Mouse (Mus musculus): ENCODE measurements around the gene Bst1. TPM values are rescaled to one million over a fixed set of nuclear protein-coding genes. Genes with fewer than 3 reads are reported as not detected.

Bst1 gene
- polyA plus RNA-seq, 1 experiment from 2014 or later: 3.6 TPM

- ATAC-seq (ENCODE audit: low FRiP score, low TSS enrichment): peak; percentile 69
- Histone ChIP-seq H3K36me3 (ENCODE audit: control insufficient read depth, insufficient read depth, low read length) (no peaks in the 10 kb centered on the region), H3K9me3 (ENCODE audit: control insufficient read depth, low read length) (no peaks in the 10 kb centered on the region), H3K4me1 (replicated peaks; ENCODE audit: control insufficient read depth, insufficient read depth) (peaks cover 1% of the 10 kb centered on the region), H3K27me3 (ENCODE audit: control insufficient read depth, insufficient read depth, low read length) (no peaks in the 10 kb centered on the region), H3K4me2 (replicated peaks; ENCODE audit: low read depth) (peak overlapping the region; percentile 70), H3K9ac (ENCODE audit: low read length) (peak overlapping the region; percentile 96), H3K4me3 (ENCODE audit: low read depth, low read length) (peak overlapping the region; percentile 90), H3K27ac (replicated peaks) (peak overlapping the region; percentile 98)
- peak; percentile 59 for DNase-seq (ENCODE audit: low spot score)
- TF ChIP-seq EP300 (optimal IDR thresholded peaks at IDR 0.05) (no peak), CTCF (IDR thresholded peaks at IDR 0.05; ENCODE audit: low read depth) (no peak)
- WGBS: under 1% methylated on average over 57 of the region's 61 CpGs
Observed at GRCm38 (mm10) chr5:43781423-43781976, 37.2 kb upstream of the Bst1 start.

- Histone ChIP-seq H3K9me3 (ENCODE audit: control insufficient read depth, low read length) (no peaks in the 10 kb centered on the region), H3K4me1 (replicated peaks; ENCODE audit: control insufficient read depth, insufficient read depth) (no peaks in the 10 kb centered on the region; the same call in 1 of the 2 replicates), H3K27ac (replicated peaks) (peak overlapping the region; percentile 98), H3K36me3 (ENCODE audit: control insufficient read depth, insufficient read depth, low read length) (no peaks in the 10 kb centered on the region), H3K9ac (ENCODE audit: low read length) (peak overlapping the region; percentile 96), H3K27me3 (ENCODE audit: control insufficient read depth, insufficient read depth, low read length) (no peaks in the 10 kb centered on the region), H3K4me3 (ENCODE audit: low read depth, low read length) (peak overlapping the region; percentile 90), H3K4me2 (replicated peaks; ENCODE audit: low read depth) (peak overlapping the region; percentile 86)
- ATAC-seq (ENCODE audit: low FRiP score, low TSS enrichment): peak; percentile 88
- DNase-seq (ENCODE audit: low spot score): peak; percentile 81
- WGBS: 4% methylated on average over 47 of the region's 82 CpGs
- TF ChIP-seq CTCF (IDR thresholded peaks at IDR 0.05; ENCODE audit: low read depth) (no peak), EP300 (optimal IDR thresholded peaks at IDR 0.05) (no peak)
Observed at GRCm38 (mm10) chr5:43781977-43782930, 36.4 kb upstream of the Bst1 start.

GRCm38 (mm10) chr5:43783996-43784395 lies 34.7 kb upstream of the Bst1 start:
- no peak for ATAC-seq (ENCODE audit: low FRiP score, low TSS enrichment)
- H3K9ac ChIP-seq (ENCODE audit: low read length): no peak overlapping the region
- no peaks in the 10 kb centered on the region for H3K27me3 ChIP-seq (ENCODE audit: control insufficient read depth, insufficient read depth, low read length)
- H3K9me3 ChIP-seq (ENCODE audit: control insufficient read depth, low read length): no peaks in the 10 kb centered on the region
- TF ChIP-seq CTCF (IDR thresholded peaks at IDR 0.05; ENCODE audit: low read depth) (no peak), EP300 (optimal IDR thresholded peaks at IDR 0.05) (no peak)
- H3K36me3 ChIP-seq (ENCODE audit: control insufficient read depth, insufficient read depth, low read length): no peaks in the 10 kb centered on the region
- no peaks in the 10 kb centered on the region; the same call in 1 of the 2 replicates for H3K4me1 ChIP-seq (replicated peaks; ENCODE audit: control insufficient read depth, insufficient read depth)
- no peak overlapping the region for H3K27ac ChIP-seq (replicated peaks)
- H3K4me3 ChIP-seq (ENCODE audit: low read depth, low read length): no peak overlapping the region
- DNase-seq (ENCODE audit: low spot score): no peak
- WGBS: 57% methylated on average over 2 of the region's 2 CpGs
- H3K4me2 ChIP-seq (replicated peaks; ENCODE audit: low read depth): no peak overlapping the region

GRCm38 (mm10) chr5:43786607-43787006 lies 32.1 kb upstream of the Bst1 start:
- no peaks in the 10 kb centered on the region for H3K9me3 ChIP-seq (ENCODE audit: control insufficient read depth, low read length)
- H3K4me3 ChIP-seq (ENCODE audit: low read depth, low read length): no peak overlapping the region
- no peak for ATAC-seq (ENCODE audit: low FRiP score, low TSS enrichment)
- H3K27me3 ChIP-seq (ENCODE audit: control insufficient read depth, insufficient read depth, low read length): no peaks in the 10 kb centered on the region
- H3K4me1 ChIP-seq (replicated peaks; ENCODE audit: control insufficient read depth, insufficient read depth): no peaks in the 10 kb centered on the region
- H3K4me2 ChIP-seq (replicated peaks; ENCODE audit: low read depth): no peak overlapping the region
- 93% methylated on average over 4 of the region's 4 CpGs for WGBS
- no peak for DNase-seq (ENCODE audit: low spot score)
- H3K27ac ChIP-seq (replicated peaks): no peak overlapping the region
- TF ChIP-seq CTCF (IDR thresholded peaks at IDR 0.05; ENCODE audit: low read depth) (no peak), EP300 (optimal IDR thresholded peaks at IDR 0.05) (no peak)
- no peaks in the 10 kb centered on the region for H3K36me3 ChIP-seq (ENCODE audit: control insufficient read depth, insufficient read depth, low read length)
- H3K9ac ChIP-seq (ENCODE audit: low read length): no peak overlapping the region

GRCm38 (mm10) chr5:43787976-43788752 lies 30.5 kb upstream of the Bst1 start:
- H3K4me1 ChIP-seq (replicated peaks; ENCODE audit: control insufficient read depth, insufficient read depth): no peaks in the 10 kb centered on the region
- DNase-seq (ENCODE audit: low spot score): peak; percentile 31
- 38% methylated on average over 9 of the region's 9 CpGs for WGBS
- H3K27me3 ChIP-seq (ENCODE audit: control insufficient read depth, insufficient read depth, low read length): no peaks in the 10 kb centered on the region
- H3K9me3 ChIP-seq (ENCODE audit: control insufficient read depth, low read length): no peaks in the 10 kb centered on the region
- no peak overlapping the region for H3K4me2 ChIP-seq (replicated peaks; ENCODE audit: low read depth)
- TF ChIP-seq EP300 (optimal IDR thresholded peaks at IDR 0.05): no peak
- no peak for TF ChIP-seq CTCF (IDR thresholded peaks at IDR 0.05; ENCODE audit: low read depth)
- no peak overlapping the region for H3K27ac ChIP-seq (replicated peaks)
- ATAC-seq (ENCODE audit: low FRiP score, low TSS enrichment): peak; percentile 87
- H3K9ac ChIP-seq (ENCODE audit: low read length): no peak overlapping the region
- no peaks in the 10 kb centered on the region for H3K36me3 ChIP-seq (ENCODE audit: control insufficient read depth, insufficient read depth, low read length)
- H3K4me3 ChIP-seq (ENCODE audit: low read depth, low read length): no peak overlapping the region

Measured in stomach, postnatal 0 days (tissue).